Mouse (Mus musculus): ENCODE results near the gene Rftn2.

DNA sequence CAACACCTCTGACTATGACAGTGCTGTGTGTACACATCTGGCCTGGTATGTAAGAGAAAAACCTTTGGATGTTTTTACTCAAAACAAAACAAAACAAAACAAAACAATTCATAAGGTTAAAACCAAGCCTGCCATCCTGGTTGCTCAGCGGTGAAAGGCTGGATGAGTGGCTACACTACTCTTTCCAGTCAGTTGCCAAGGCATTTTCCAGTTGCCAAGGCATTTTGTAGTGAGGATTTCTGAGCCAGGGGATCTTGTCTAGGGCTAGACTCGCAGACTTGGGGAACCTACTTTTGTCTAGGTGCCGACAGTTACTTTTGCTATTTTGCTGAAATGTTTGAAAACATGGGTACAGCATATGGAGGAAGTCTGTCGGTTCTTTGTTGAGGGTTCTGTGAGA is 31.6 kb downstream of the Rftn2 start:
- TF ChIP-seq E2F4 (IDR thresholded peaks at IDR 0.05; ENCODE audit: insufficient read depth) (no peak), CEBPB (IDR thresholded peaks at IDR 0.05; ENCODE audit: insufficient read depth, poor library complexity, severe bottlenecking) (no peak), MAX (IDR thresholded peaks at IDR 0.05; ENCODE audit: low read depth) (no peak), POLR2A (IDR thresholded peaks at IDR 0.05; ENCODE audit: insufficient read length, low read depth) (no peak), USF1 (IDR thresholded peaks at IDR 0.05; ENCODE audit: low read depth) (no peak), POLR2AphosphoS2 (IDR thresholded peaks at IDR 0.05; ENCODE audit: insufficient read length, low read depth) (no peak)
